Mouse (Mus musculus) adrenal gland, adult (tissue): Measurements from ENCODE around the gene Olfr1408.

Source experiments
- DNase-seq, 2 experiments: peaks; one replicate each; pipeline ENCODE4 v3.0.0; 2022 to 2023; ENCODE audit warnings: low spot score in 1 of 2; ENCODE audit not compliant: inconsistent age in 2 of 2

The Olfr1408 gene

GRCm38 (mm10) chr1:173137274-173137673 is at the start of gene Olfr1408:
Gene Olfr1408, minus strand, starts transcription at chr1:173137374.
- DNase-seq: no peak

- DNase-seq: no peak
These were observed 37.1 kb upstream of the Olfr1408 start for GRCm38 (mm10) chr1:173174154-173174842.
